Comparison of ENCODE assay signal across 24 mouse cellular contexts in the genomic region with DNA sequence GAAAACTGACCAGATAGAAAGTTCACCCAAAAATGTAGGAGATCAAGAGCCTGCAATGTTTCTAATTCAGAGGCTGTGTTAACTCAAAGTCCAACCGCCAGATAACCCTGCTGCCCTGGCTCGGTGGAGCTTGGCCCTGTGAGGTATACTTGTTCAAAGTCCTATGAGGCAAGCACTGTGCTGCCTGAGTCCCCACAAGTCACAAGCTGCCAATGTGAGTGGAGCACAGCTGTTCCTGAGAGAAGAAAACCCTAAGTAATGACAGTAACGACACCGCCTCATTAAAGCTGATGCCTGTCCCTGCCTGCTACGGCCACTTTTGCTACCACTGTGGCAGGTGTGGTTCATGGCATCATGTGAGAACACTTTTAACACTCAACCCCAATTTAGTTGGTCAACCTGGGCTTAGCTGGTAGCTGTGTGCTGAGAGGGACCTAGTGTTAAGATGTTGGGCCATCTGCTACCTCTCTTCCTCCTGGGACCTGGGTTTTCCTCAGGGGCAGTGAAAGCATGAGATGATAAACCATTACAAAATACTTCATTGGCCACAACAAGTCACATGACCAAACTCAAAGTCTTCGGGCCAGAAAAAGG.
DNase-seq lines count a peak whose midpoint lies in the region; ATAC-seq and TF ChIP-seq lines count a peak whose summit lies in the region.
"Had no signal": no experiment of that assay in that cellular context is flagged by ENCODE, and none has a peak within 500 bp of the region (broad histone marks: within the 10 kb centered on the region; RNA-seq: fewer than 3 reads in every experiment).

No protein-coding gene starts in this region.

- H3K9me3 ChIP-seq in embryonic facial prominence, embryonic 14.5 days (ENCODE audit: control insufficient read depth, low read length) = no peaks in the 10 kb centered on the region
- no peaks in the 10 kb centered on the region for H3K9me3 ChIP-seq in embryonic facial prominence, embryonic 10.5 days
- no peaks in the 10 kb centered on the region for H3K9me3 ChIP-seq in midbrain, embryonic 11.5 days (ENCODE audit: control insufficient read depth, low read length)
- H3K9me3 ChIP-seq in midbrain, embryonic 16.5 days (replicated peaks; ENCODE audit: control insufficient read depth, low read length, poor library complexity, severe bottlenecking) = no peaks in the 10 kb centered on the region
- peaks cover 8% of the 10 kb centered on the region for H3K9me3 ChIP-seq in liver, embryonic 11.5 days (ENCODE audit: control insufficient read depth, low read length)
- H3K9me3 ChIP-seq in liver, postnatal 0 days (ENCODE audit: low read length) = no peaks in the 10 kb centered on the region
- no peaks in the 10 kb centered on the region for H3K9me3 ChIP-seq in kidney, embryonic 16.5 days (ENCODE audit: low read length)
- H3K9me3 ChIP-seq: embryonic facial prominence, embryonic 15.5 days; heart, embryonic 10.5 days; hindbrain, embryonic 15.5 days; limb, embryonic 13.5 days; lung, embryonic 15.5 days; neural tube, embryonic 12.5 days had no signal

- H3K36me3 ChIP-seq in embryonic facial prominence, embryonic 14.5 days (ENCODE audit: control insufficient read depth, insufficient read depth, low read length) = no peaks in the 10 kb centered on the region
- H3K36me3 ChIP-seq in embryonic facial prominence, embryonic 10.5 days (replicated peaks) = no peaks in the 10 kb centered on the region
- H3K36me3 ChIP-seq in midbrain, embryonic 11.5 days (ENCODE audit: control insufficient read depth, insufficient read depth, low read length) = no peaks in the 10 kb centered on the region
- H3K36me3 ChIP-seq in midbrain, embryonic 16.5 days (ENCODE audit: control insufficient read depth, insufficient read depth, low read length) = no peaks in the 10 kb centered on the region
- no peaks in the 10 kb centered on the region for H3K36me3 ChIP-seq in liver, embryonic 11.5 days (ENCODE audit: control insufficient read depth, insufficient read depth, low read length)
- H3K36me3 ChIP-seq in liver, postnatal 0 days (replicated peaks; ENCODE audit: insufficient read depth, low read length) = no peaks in the 10 kb centered on the region
- H3K36me3 ChIP-seq in kidney, embryonic 16.5 days (ENCODE audit: insufficient read depth, low read length) = no peaks in the 10 kb centered on the region
- H3K36me3 ChIP-seq: embryonic facial prominence, embryonic 15.5 days; heart, embryonic 10.5 days; hindbrain, embryonic 15.5 days; limb, embryonic 13.5 days; lung, embryonic 15.5 days; neural tube, embryonic 12.5 days had no signal

- no peak for TF ChIP-seq EP300 in liver, postnatal 0 days (IDR thresholded peaks at IDR 0.05; ENCODE audit: low read depth)

- ATAC-seq in embryonic facial prominence, embryonic 14.5 days (ENCODE audit: low read depth) = 0 out of 2 replicates have a peak, but pooled peaks have one; percentile 33
- ATAC-seq in midbrain, embryonic 11.5 days (ENCODE audit: low FRiP score) = 0 out of 2 replicates have a peak, but pooled peaks have one; percentile 52
- no peak for ATAC-seq in midbrain, embryonic 16.5 days
- ATAC-seq in liver, embryonic 11.5 days (replicated peaks; ENCODE audit: low FRiP score) = peak; percentile 86
- ATAC-seq in liver, postnatal 0 days = peak; percentile 82
- no peak for ATAC-seq in kidney, embryonic 16.5 days (ENCODE audit: low FRiP score, low TSS enrichment)
- ATAC-seq: activated CD4-positive, CD25-positive, alpha-beta regulatory T cell, adult 4 months had no signal

- TF ChIP-seq CTCF in liver, postnatal 0 days (IDR thresholded peaks at IDR 0.05; ENCODE audit: low read depth) = no peak

- H3K27me3 ChIP-seq in embryonic facial prominence, embryonic 14.5 days (replicated peaks; ENCODE audit: control insufficient read depth, insufficient read depth, low read length) = no peaks in the 10 kb centered on the region
- H3K27me3 ChIP-seq in embryonic facial prominence, embryonic 10.5 days (replicated peaks; ENCODE audit: low read depth, poor library complexity, severe bottlenecking) = no peaks in the 10 kb centered on the region
- no peaks in the 10 kb centered on the region for H3K27me3 ChIP-seq in midbrain, embryonic 11.5 days (ENCODE audit: control insufficient read depth, insufficient read depth, low read length)
- H3K27me3 ChIP-seq in midbrain, embryonic 16.5 days (ENCODE audit: control insufficient read depth, insufficient read depth, low read depth, low read length) = no peaks in the 10 kb centered on the region
- H3K27me3 ChIP-seq in liver, embryonic 11.5 days (replicated peaks; ENCODE audit: control insufficient read depth, insufficient read depth, low read length) = no peaks in the 10 kb centered on the region
- H3K27me3 ChIP-seq in liver, postnatal 0 days (ENCODE audit: insufficient read depth, low read length) = no peaks in the 10 kb centered on the region
- no peaks in the 10 kb centered on the region for H3K27me3 ChIP-seq in kidney, embryonic 16.5 days (ENCODE audit: insufficient read depth, low read length)
- H3K27me3 ChIP-seq: embryonic facial prominence, embryonic 15.5 days; hindbrain, embryonic 15.5 days; limb, embryonic 13.5 days; lung, embryonic 15.5 days; neural tube, embryonic 12.5 days had no signal

- H3K4me1 ChIP-seq in embryonic facial prominence, embryonic 14.5 days (ENCODE audit: control insufficient read depth, insufficient read depth, low read length) = no peaks in the 10 kb centered on the region
- no peaks in the 10 kb centered on the region for H3K4me1 ChIP-seq in embryonic facial prominence, embryonic 10.5 days
- peaks cover 3% of the 10 kb centered on the region; the same call in 1 of the 2 replicates for H3K4me1 ChIP-seq in midbrain, embryonic 11.5 days (ENCODE audit: control insufficient read depth, insufficient read depth, low read length)
- peaks cover 10% of the 10 kb centered on the region for H3K4me1 ChIP-seq in midbrain, embryonic 16.5 days (ENCODE audit: control insufficient read depth, insufficient read depth, low read length)
- no peaks in the 10 kb centered on the region for H3K4me1 ChIP-seq in liver, embryonic 11.5 days (replicated peaks; ENCODE audit: control insufficient read depth, insufficient read depth, low read length)
- no peaks in the 10 kb centered on the region for H3K4me1 ChIP-seq in liver, postnatal 0 days (ENCODE audit: insufficient read depth)
- no peaks in the 10 kb centered on the region for H3K4me1 ChIP-seq in kidney, embryonic 16.5 days (ENCODE audit: insufficient read depth, low read length)
- H3K4me1 ChIP-seq: embryonic facial prominence, embryonic 15.5 days; limb, embryonic 13.5 days; neural tube, embryonic 12.5 days had no signal

- no peak overlapping the region for H3K9ac ChIP-seq in embryonic facial prominence, embryonic 14.5 days (ENCODE audit: low read depth, low read length)
- no peak overlapping the region for H3K9ac ChIP-seq in midbrain, embryonic 11.5 days (ENCODE audit: low read length)
- no peak overlapping the region for H3K9ac ChIP-seq in midbrain, embryonic 16.5 days (ENCODE audit: low read depth, low read length)
- H3K9ac ChIP-seq in liver, embryonic 11.5 days (ENCODE audit: low read depth, low read length) = no peak overlapping the region
- H3K9ac ChIP-seq in liver, postnatal 0 days (replicated peaks) = no peak overlapping the region
- H3K9ac ChIP-seq in kidney, embryonic 16.5 days (replicated peaks; ENCODE audit: low read length) = no peak overlapping the region
- H3K9ac ChIP-seq: embryonic facial prominence, embryonic 15.5 days; hindbrain, embryonic 15.5 days; limb, embryonic 13.5 days; lung, embryonic 15.5 days; neural tube, embryonic 12.5 days had no signal

- H3K4me3 ChIP-seq in embryonic facial prominence, embryonic 14.5 days (ENCODE audit: low read depth, low read length) = no peak overlapping the region
- no peak overlapping the region for H3K4me3 ChIP-seq in embryonic facial prominence, embryonic 10.5 days
- no peak overlapping the region for H3K4me3 ChIP-seq in midbrain, embryonic 11.5 days (ENCODE audit: low read depth, low read length)
- no peak overlapping the region for H3K4me3 ChIP-seq in midbrain, embryonic 16.5 days (ENCODE audit: low read depth, low read length)
- H3K4me3 ChIP-seq in liver, embryonic 11.5 days (ENCODE audit: low read depth, low read length) = no peak overlapping the region
- H3K4me3 ChIP-seq in liver, postnatal 0 days (ENCODE audit: low read depth, low read length) = no peak overlapping the region
- no peak overlapping the region for H3K4me3 ChIP-seq in kidney, embryonic 16.5 days (ENCODE audit: low read length)
- H3K4me3 ChIP-seq: embryonic facial prominence, embryonic 15.5 days; gastrocnemius, adult 2 months; heart, embryonic 10.5 days; hindbrain, embryonic 15.5 days; limb, embryonic 13.5 days; lung, embryonic 15.5 days; neural tube, embryonic 12.5 days had no signal

- no peak for DNase-seq in embryonic facial prominence, embryonic 14.5 days (ENCODE audit: low spot score)
- no peak for DNase-seq in embryonic facial prominence, embryonic 10.5 days (ENCODE audit: low spot score)
- DNase-seq in midbrain, embryonic 11.5 days (ENCODE audit: low spot score, missing footprints) = no peak
- no peak for DNase-seq in liver, embryonic 11.5 days (ENCODE audit: low spot score)
- DNase-seq in liver, postnatal 0 days = peak; percentile 19
- no peak for DNase-seq in gastrocnemius, adult 8-10 months (ENCODE audit: low spot score in 2 of 2)
- DNase-seq: adrenal gland, adult 8-10 months; cerebellum, adult 18-20 months; cerebellum, postnatal 36 days; embryo, embryonic 11 days; gastrocnemius, adult 2 months; heart, postnatal 4 days; lung, postnatal 4 days; right cerebral cortex, postnatal 25 days; spleen, adult 18-20 months had no signal

- 76% methylated on average over 6 of the region's 6 CpGs for WGBS in embryonic facial prominence, embryonic 14.5 days
- 81% methylated on average over 6 of the region's 6 CpGs for WGBS in embryonic facial prominence, embryonic 10.5 days
- 83% methylated on average over 6 of the region's 6 CpGs for WGBS in midbrain, embryonic 11.5 days
- WGBS in midbrain, embryonic 16.5 days = 74% methylated on average over 6 of the region's 6 CpGs
- 66% methylated on average over 6 of the region's 6 CpGs for WGBS in liver, embryonic 11.5 days
- 69% methylated on average over 6 of the region's 6 CpGs for WGBS in liver, postnatal 0 days (ENCODE audit: insufficient replicate concordance)
- 77% methylated on average over 6 of the region's 6 CpGs for WGBS in kidney, embryonic 16.5 days

- H3K4me2 ChIP-seq in embryonic facial prominence, embryonic 14.5 days (ENCODE audit: low read depth, low read length) = no peak overlapping the region
- H3K4me2 ChIP-seq in midbrain, embryonic 11.5 days = no peak overlapping the region
- H3K4me2 ChIP-seq in midbrain, embryonic 16.5 days (ENCODE audit: low read length) = no peak overlapping the region
- no peak overlapping the region for H3K4me2 ChIP-seq in liver, embryonic 11.5 days
- no peak overlapping the region for H3K4me2 ChIP-seq in liver, postnatal 0 days (ENCODE audit: low read depth, low read length)
- H3K4me2 ChIP-seq in kidney, embryonic 16.5 days (replicated peaks; ENCODE audit: low read depth, low read length) = no peak overlapping the region
- H3K4me2 ChIP-seq: embryonic facial prominence, embryonic 15.5 days; hindbrain, embryonic 15.5 days; limb, embryonic 13.5 days; lung, embryonic 15.5 days; neural tube, embryonic 12.5 days had no signal

- H3K27ac ChIP-seq in embryonic facial prominence, embryonic 14.5 days (replicated peaks; ENCODE audit: low read depth, low read length) = no peak overlapping the region
- H3K27ac ChIP-seq in embryonic facial prominence, embryonic 10.5 days (replicated peaks) = no peak overlapping the region
- H3K27ac ChIP-seq in midbrain, embryonic 11.5 days (ENCODE audit: low read depth, low read length) = no peak overlapping the region
- H3K27ac ChIP-seq in midbrain, embryonic 16.5 days (ENCODE audit: low read length) = no peak overlapping the region
- H3K27ac ChIP-seq in liver, embryonic 11.5 days (ENCODE audit: low read depth, low read length) = no peak overlapping the region
- H3K27ac ChIP-seq in liver, postnatal 0 days (ENCODE audit: low read depth) = no peak overlapping the region
- no peak overlapping the region for H3K27ac ChIP-seq in kidney, embryonic 16.5 days (ENCODE audit: low read length)
- H3K27ac ChIP-seq: embryonic facial prominence, embryonic 15.5 days; gastrocnemius, adult 2 months; heart, embryonic 10.5 days; hindbrain, embryonic 15.5 days; limb, embryonic 13.5 days; lung, embryonic 15.5 days; neural tube, embryonic 12.5 days had no signal

Comparison
In these comparisons a context has a peak if more than half of its experiments do, and no peak if none do; other contexts are left out.
1. ATAC-seq: peak in embryonic facial prominence, embryonic 14.5 days (single experiment), midbrain, embryonic 11.5 days (single experiment), liver, embryonic 11.5 days (single experiment) and liver, postnatal 0 days (single experiment); none in midbrain, embryonic 16.5 days (single experiment) and kidney, embryonic 16.5 days (single experiment).